Mouse (Mus musculus): Measurements from ENCODE around the gene Qtrt1.

DNA sequence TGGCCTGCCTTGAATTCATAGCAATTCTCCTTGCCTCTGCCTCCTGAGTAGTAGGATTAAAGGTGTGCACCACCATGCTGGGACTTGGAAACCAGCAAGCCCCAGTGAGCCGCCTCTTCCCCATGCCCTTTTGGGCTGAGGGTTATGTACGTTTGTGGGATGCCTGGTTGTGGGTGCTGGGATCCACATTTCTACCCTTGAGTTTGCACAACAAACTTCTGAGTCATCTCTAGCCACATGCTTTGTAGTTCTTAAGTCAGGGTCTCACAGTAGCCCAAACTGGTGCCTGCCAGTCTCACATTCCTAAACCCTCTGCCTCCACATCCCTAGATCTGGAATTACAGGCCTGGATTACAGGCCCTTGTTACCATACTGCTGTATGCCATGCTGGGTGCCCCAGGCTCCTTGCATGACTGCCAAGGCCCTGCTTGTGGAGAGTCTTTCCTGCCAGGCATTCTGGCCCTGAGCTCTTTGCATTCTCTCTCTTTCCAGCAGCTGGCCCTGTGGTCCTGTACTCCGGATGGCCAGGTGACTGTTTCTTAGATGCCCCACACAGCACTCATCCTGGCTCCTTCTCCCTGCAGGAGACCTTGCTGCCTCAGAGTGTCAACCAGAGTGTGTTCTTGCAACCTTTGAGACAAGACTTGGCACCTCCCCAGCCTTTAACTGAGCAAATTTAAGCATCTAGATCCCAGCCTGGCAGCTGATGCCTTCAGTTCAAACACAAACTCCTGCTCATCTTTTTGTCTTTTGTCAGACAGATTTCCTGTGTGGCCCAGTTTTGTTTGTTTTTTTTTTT is 52.3 kb downstream of the Qtrt1 start:
- TF ChIP-seq CTCF (IDR thresholded peaks at IDR 0.05; ENCODE audit: borderline replicate concordance, extremely low read depth, insufficient read depth, insufficient read length), result no peak
- no peak for TF ChIP-seq POLR2A (IDR thresholded peaks at IDR 0.05; ENCODE audit: borderline replicate concordance, extremely low read depth, insufficient read depth, insufficient read length, poor library complexity, severe bottlenecking)

All from brain, embryonic 14.5 days (tissue).